Comparison of ENCODE assay signal across 8 mouse cellular contexts in the genomic region with DNA sequence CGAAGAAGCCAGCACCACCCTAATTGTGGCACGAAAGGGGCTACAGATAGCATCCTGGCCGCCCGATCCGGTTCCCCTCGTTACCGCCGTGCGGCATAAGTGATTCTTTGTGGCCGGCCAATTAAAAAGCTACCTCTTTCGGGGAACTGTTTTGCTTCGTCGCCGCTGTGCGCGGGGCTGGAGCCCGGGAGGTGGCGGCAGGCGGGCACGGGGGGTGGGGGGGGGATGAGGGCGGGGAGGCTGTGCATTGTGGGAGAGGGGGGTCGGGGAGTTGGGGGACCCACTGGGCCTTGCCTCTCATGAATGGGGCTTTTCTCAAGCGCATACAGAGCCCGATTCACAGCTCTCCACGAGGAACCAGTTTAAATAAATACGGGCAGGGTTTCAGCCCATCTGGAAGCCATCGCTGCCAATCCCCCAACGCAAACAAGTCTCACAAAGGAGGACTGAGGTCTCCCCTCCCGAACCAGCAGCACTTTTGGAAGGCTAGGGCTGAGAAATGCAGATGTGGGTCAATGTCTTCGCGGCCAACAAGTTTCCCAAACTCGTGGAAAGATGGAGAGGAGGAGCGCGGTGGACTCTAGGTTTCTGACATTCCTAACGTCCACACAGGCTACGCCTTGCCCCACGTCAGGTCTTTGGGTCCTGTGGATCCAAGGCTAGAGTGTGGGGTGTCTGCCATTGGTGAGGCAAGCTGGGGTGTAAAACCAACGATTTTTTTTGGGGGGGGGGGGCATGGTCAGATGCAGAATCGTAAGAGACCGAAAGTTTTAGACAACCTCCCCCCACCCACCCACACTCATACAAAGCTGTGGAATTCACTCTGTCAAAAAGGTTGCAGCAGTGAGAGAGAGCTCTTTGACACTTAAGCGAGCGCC. TPM values are rescaled to one million over a fixed set of nuclear protein-coding genes. Genes with fewer than 3 reads are reported as not detected.
A peak's percentile ranks its signal among the peaks of the same experiment; 100 is the strongest.
DNase-seq lines count a peak whose midpoint lies in the region; ATAC-seq lines count a peak whose summit lies in the region.

No protein-coding gene starts in this region.

- H3K4me3 ChIP-seq in kidney, embryonic 15.5 days (replicated peaks) = peak overlapping the region; percentile 44
- H3K4me3 ChIP-seq in embryonic facial prominence, embryonic 11.5 days (ENCODE audit: low read depth, low read length) = peak overlapping the region; percentile 54
- H3K4me3 ChIP-seq in intestine, embryonic 15.5 days (replicated peaks) = peak overlapping the region; percentile 32
- H3K4me3 ChIP-seq in midbrain, embryonic 14.5 days (replicated peaks; ENCODE audit: low read depth, low read length) = peak overlapping the region; percentile 42

- H3K36me3 ChIP-seq in kidney, embryonic 15.5 days = peaks cover 3% of the 10 kb centered on the region; the same call in 1 of the 2 replicates
- peaks cover 5% of the 10 kb centered on the region for H3K36me3 ChIP-seq in embryonic facial prominence, embryonic 11.5 days (replicated peaks; ENCODE audit: control insufficient read depth, insufficient read depth, low read depth, low read length)
- H3K36me3 ChIP-seq in intestine, embryonic 15.5 days = no peaks in the 10 kb centered on the region
- no peaks in the 10 kb centered on the region for H3K36me3 ChIP-seq in midbrain, embryonic 14.5 days (ENCODE audit: control insufficient read depth, insufficient read depth, low read length)

- no peaks in the 10 kb centered on the region for H3K9me3 ChIP-seq in kidney, embryonic 15.5 days (replicated peaks)
- H3K9me3 ChIP-seq in embryonic facial prominence, embryonic 11.5 days (replicated peaks; ENCODE audit: control insufficient read depth, low read length) = no peaks in the 10 kb centered on the region
- H3K9me3 ChIP-seq in intestine, embryonic 15.5 days = no peaks in the 10 kb centered on the region
- H3K9me3 ChIP-seq in midbrain, embryonic 14.5 days (ENCODE audit: control insufficient read depth, low read length) = no peaks in the 10 kb centered on the region

- peak overlapping the region; percentile 11 for H3K27ac ChIP-seq in kidney, embryonic 15.5 days
- peak overlapping the region; percentile 81 for H3K27ac ChIP-seq in embryonic facial prominence, embryonic 11.5 days (replicated peaks; ENCODE audit: low read depth, low read length)
- H3K27ac ChIP-seq in intestine, embryonic 15.5 days = no peak overlapping the region
- peak overlapping the region; percentile 86 for H3K27ac ChIP-seq in midbrain, embryonic 14.5 days (replicated peaks; ENCODE audit: low read depth, low read length)

- H3K4me2 ChIP-seq in kidney, embryonic 15.5 days = peak overlapping the region; percentile 79
- H3K4me2 ChIP-seq in embryonic facial prominence, embryonic 11.5 days (ENCODE audit: low read depth, low read length) = peak overlapping the region; percentile 75
- peak overlapping the region; percentile 68 for H3K4me2 ChIP-seq in intestine, embryonic 15.5 days (replicated peaks)
- peak overlapping the region; percentile 90 for H3K4me2 ChIP-seq in midbrain, embryonic 14.5 days (ENCODE audit: low read length)

- H3K4me1 ChIP-seq in kidney, embryonic 15.5 days = peaks cover 55% of the 10 kb centered on the region
- H3K4me1 ChIP-seq in embryonic facial prominence, embryonic 11.5 days (ENCODE audit: control insufficient read depth, insufficient read depth, low read length) = peaks cover 8% of the 10 kb centered on the region
- peaks cover 45% of the 10 kb centered on the region for H3K4me1 ChIP-seq in intestine, embryonic 15.5 days (replicated peaks)
- peaks cover 56% of the 10 kb centered on the region for H3K4me1 ChIP-seq in midbrain, embryonic 14.5 days (ENCODE audit: control insufficient read depth, insufficient read depth, low read length)

- peak overlapping the region; percentile 1; the same call in 1 of the 2 replicates for H3K9ac ChIP-seq in kidney, embryonic 15.5 days
- peak overlapping the region; percentile 74 for H3K9ac ChIP-seq in embryonic facial prominence, embryonic 11.5 days (replicated peaks; ENCODE audit: low read length)
- H3K9ac ChIP-seq in intestine, embryonic 15.5 days = peak overlapping the region; percentile 5; the same call in 1 of the 2 replicates
- peak overlapping the region; percentile 66 for H3K9ac ChIP-seq in midbrain, embryonic 14.5 days (replicated peaks; ENCODE audit: low read length)

- no peak for DNase-seq in kidney, adult 8-10 months
- peak; percentile 86 for DNase-seq in embryonic facial prominence, embryonic 11.5 days (ENCODE audit: low spot score)
- DNase-seq in midbrain, embryonic 14.5 days = peak; percentile 79
- no peak for DNase-seq in right cerebral cortex, postnatal 25 days

- H3K27me3 ChIP-seq in kidney, embryonic 15.5 days = peaks cover 100% of the 10 kb centered on the region
- H3K27me3 ChIP-seq in embryonic facial prominence, embryonic 11.5 days (ENCODE audit: control insufficient read depth, insufficient read depth, low read length) = no peaks in the 10 kb centered on the region; the same call in 1 of the 2 replicates
- H3K27me3 ChIP-seq in intestine, embryonic 15.5 days (replicated peaks) = peaks cover 83% of the 10 kb centered on the region
- H3K27me3 ChIP-seq in midbrain, embryonic 14.5 days (ENCODE audit: control insufficient read depth, insufficient read depth, low read length) = peaks cover 13% of the 10 kb centered on the region

- 0 out of 2 replicates have a peak, but pooled peaks have one; percentile 3 for ATAC-seq in kidney, embryonic 15.5 days (replicated peaks; ENCODE audit: low FRiP score)
- peak; percentile 35 for ATAC-seq in embryonic facial prominence, embryonic 11.5 days (replicated peaks; ENCODE audit: insufficient number of reproducible peaks, low FRiP score, low TSS enrichment, low read depth)
- ATAC-seq in intestine, embryonic 15.5 days = peak; percentile 16
- peak; percentile 47 for ATAC-seq in midbrain, embryonic 14.5 days (ENCODE audit: low FRiP score, low TSS enrichment)
- no peak for ATAC-seq in frontal cortex, adult (ENCODE audit: low TSS enrichment)
- ATAC-seq in monocyte, adult 5-6 weeks (replicated peaks; ENCODE audit: insufficient number of reproducible peaks, low FRiP score, low TSS enrichment, poor library complexity, severe bottlenecking) = no peak

- WGBS in kidney, embryonic 15.5 days = under 1% methylated on average over 42 of the region's 42 CpGs
- under 1% methylated on average over 41 of the region's 42 CpGs for WGBS in embryonic facial prominence, embryonic 11.5 days
- under 1% methylated on average over 40 of the region's 42 CpGs for WGBS in intestine, embryonic 15.5 days
- WGBS in midbrain, embryonic 14.5 days = under 1% methylated on average over 42 of the region's 42 CpGs

RNA-seq across cellular contexts. Expression of a gene that starts 2.1 kb away (rescaled TPM):
- 18.9 and 27.0 TPM in 2 replicates for polyA plus RNA-seq in kidney, embryonic 15.5 days (2015; fragmentation: Nextera tagmentation; extraction: Ambion mirVana)
- 161 and 177 TPM in 2 replicates for polyA plus RNA-seq in embryonic facial prominence, embryonic 11.5 days (2014; fragmentation: Nextera tagmentation; extraction: Ambion mirVana)
- 2.0 and 2.7 TPM in 2 replicates for polyA plus RNA-seq in intestine, embryonic 15.5 days (2015; fragmentation: Nextera tagmentation; extraction: Ambion mirVana)
- 39.3 and 45.2 TPM in 2 replicates for polyA plus RNA-seq in midbrain, embryonic 14.5 days (2014; fragmentation: Nextera tagmentation; extraction: Ambion mirVana)
- total RNA-seq in monocyte, adult 5-6 weeks (2017) = 1.1 TPM in 1 of 3 replicates, not detected in the others

RNA-seq across cellular contexts. Expression of a gene that starts 38.4 kb away (rescaled TPM):
- polyA plus RNA-seq in kidney, embryonic 15.5 days (2015; fragmentation: Nextera tagmentation; extraction: Ambion mirVana) = 46.5 and 51.7 TPM in 2 replicates
- 39.1 and 40.6 TPM in 2 replicates for polyA plus RNA-seq in embryonic facial prominence, embryonic 11.5 days (2014; fragmentation: Nextera tagmentation; extraction: Ambion mirVana)
- polyA plus RNA-seq in intestine, embryonic 15.5 days (2015; fragmentation: Nextera tagmentation; extraction: Ambion mirVana) = 39.3 and 44.4 TPM in 2 replicates
- 52.3 and 63.6 TPM in 2 replicates for polyA plus RNA-seq in midbrain, embryonic 14.5 days (2014; fragmentation: Nextera tagmentation; extraction: Ambion mirVana)
- total RNA-seq in monocyte, adult 5-6 weeks (2017) = 4.1 to 9.3 TPM (median 4.1 TPM) in 3 replicates

Comparison
In these comparisons a context has a peak if more than half of its experiments do, and no peak if none do; other contexts are left out.
1. ATAC-seq: peak in kidney, embryonic 15.5 days (single experiment), embryonic facial prominence, embryonic 11.5 days (single experiment), intestine, embryonic 15.5 days (single experiment) and midbrain, embryonic 14.5 days (single experiment); none in frontal cortex, adult (single experiment) and monocyte, adult 5-6 weeks (single experiment).
2. H3K9ac ChIP-seq: peak in every context shown above with its lines; median percentile 74 in embryonic facial prominence, embryonic 11.5 days; 66 in midbrain, embryonic 14.5 days; 5 in intestine, embryonic 15.5 days; 1 in kidney, embryonic 15.5 days.
3. DNase-seq: peak in embryonic facial prominence, embryonic 11.5 days (single experiment) and midbrain, embryonic 14.5 days (single experiment); none in kidney, adult 8-10 months (0 of 2) and right cerebral cortex, postnatal 25 days (single experiment).
4. Peak in every context shown above with its lines, with median percentiles within 50 percentile points of each other: H3K4me2 ChIP-seq and H3K4me3 ChIP-seq.